Mouse (Mus musculus) forebrain, embryonic 12.5 days (tissue): ENCODE data around the gene Galm. TPM values are rescaled to one million over a fixed set of nuclear protein-coding genes. Genes with fewer than 3 reads are reported as not detected.
"Not testable (repeated sequence)": the region's sequence is repeated elsewhere in the genome, so short reads cannot be mapped to it uniquely, and the experiment has no call there.

Source experiments
- ATAC-seq: fragments of 200-750 bp; cut with Nextera tagmentation; 2 replicates; pipeline ENCODE4 v1.8.0; 2017; ENCODE audit warnings: moderate TSS enrichment; ENCODE audit not compliant: low FRiP score
- H3K27ac ChIP-seq: fragments of 300-500 bp; sonication (generic); 2 replicates; pipeline ENCODE4 v1.5.1; 2016; ENCODE audit warnings: mild to moderate bottlenecking
- H3K27me3 ChIP-seq: fragments of 300-500 bp; sonication (generic); 2 replicates; pipeline ENCODE4 v1.6.1; 2016; ENCODE audit warnings: mild to moderate bottlenecking
- H3K36me3 ChIP-seq: fragments of 300-500 bp; sonication (generic); replicated peaks from 2 replicates; pipeline ENCODE4 v1.6.1; 2016; ENCODE audit warnings: mild to moderate bottlenecking
- H3K4me1 ChIP-seq: fragments of 300-500 bp; sonication (generic); 2 replicates; pipeline ENCODE4 v1.6.1; 2016
- H3K4me2 ChIP-seq: fragments of 300-500 bp; sonication (generic); 2 replicates; pipeline ENCODE4 v1.6.1; 2016; ENCODE audit warnings: mild to moderate bottlenecking, moderate library complexity
- H3K4me3 ChIP-seq: fragments of 300-500 bp; sonication (generic); replicated peaks from 2 replicates; pipeline ENCODE4 v1.5.1; 2016; ENCODE audit warnings: mild to moderate bottlenecking
- H3K9ac ChIP-seq: fragments of 300-500 bp; sonication (generic); 2 replicates; pipeline ENCODE4 v1.6.1; 2016; ENCODE audit warnings: mild to moderate bottlenecking
- H3K9me3 ChIP-seq: fragments of 300-500 bp; sonication (generic); 2 replicates; pipeline ENCODE4 v1.6.1; 2016
- WGBS: fragments of 180-500 bp; shearing (Covaris S2); methylation state at CpG from one replicate; pipeline ENCODE4 v1.1.7; 2016; 5-methylcytosine and 5-hydroxymethylcytosine counted together
- polyA plus RNA-seq: library from polyadenylated mRNA; unstranded; fragments of >200 nt; fragmentation: Nextera tagmentation; extraction: Ambion mirVana; gene quantifications from 2 replicates; pipeline ENCODE4 v1.2.1, GENCODE M21; 2016

The Galm gene
- polyA plus RNA-seq, 1 experiment from 2014 or later = 9.6 TPM

DNA sequence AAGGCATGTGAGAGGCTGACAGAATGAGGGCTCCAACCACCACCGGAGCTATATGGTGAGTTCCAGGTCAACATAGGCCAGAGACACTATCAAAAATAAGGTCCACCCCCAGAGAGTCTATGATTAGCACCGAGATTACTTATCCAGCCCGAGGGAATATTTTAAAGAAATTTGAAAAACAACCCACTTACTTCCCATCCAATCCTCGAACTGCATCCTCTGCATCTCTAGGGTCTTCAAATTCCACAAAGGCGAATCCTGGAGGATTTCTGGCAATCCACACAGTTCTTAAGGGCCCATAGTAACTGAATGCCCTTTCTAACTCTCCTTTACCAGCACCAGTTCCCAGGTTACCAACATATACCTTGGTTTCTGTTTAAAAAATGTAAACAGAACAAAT lies 78.4 kb downstream of the Galm start:
- Histone ChIP-seq H3K4me2 (peak overlapping the region; percentile 84), H3K27ac (no peak overlapping the region), H3K9me3 (no peaks in the 10 kb centered on the region), H3K36me3 (peaks cover 38% of the 10 kb centered on the region), H3K27me3 (no peaks in the 10 kb centered on the region), H3K9ac (peak overlapping the region; percentile 98), H3K4me1 (peaks cover 20% of the 10 kb centered on the region), H3K4me3 (peak overlapping the region; percentile 96)
- WGBS = 35% methylated on average over 5 of the region's 5 CpGs
- ATAC-seq = no peak

GRCm38 (mm10) chr17:80206301-80206670 lies 79.0 kb downstream of the Galm start:
- Histone ChIP-seq H3K4me2 (peak overlapping the region; percentile 84), H3K4me1 (peaks cover 20% of the 10 kb centered on the region), H3K9me3 (no peaks in the 10 kb centered on the region), H3K4me3 (peak overlapping the region; percentile 96), H3K36me3 (peaks cover 34% of the 10 kb centered on the region), H3K27ac (peak overlapping the region; percentile 99), H3K27me3 (no peaks in the 10 kb centered on the region), H3K9ac (peak overlapping the region; percentile 98)
- under 1% methylated on average over 36 of the region's 36 CpGs for WGBS
- peak; percentile 77 for ATAC-seq

- Histone ChIP-seq H3K27ac (peak within 1 kb of the TSS; percentile 99), H3K9ac (peak within 1 kb of the TSS; percentile 98), H3K4me3 (peak within 1 kb of the TSS; percentile 96), H3K27me3 (no peaks in the 10 kb centered on the region), H3K36me3 (peaks cover 28% of the 10 kb centered on the region), H3K9me3 (no peaks in the 10 kb centered on the region), H3K4me2 (peak within 1 kb of the TSS; percentile 84), H3K4me1 (peaks cover 20% of the 10 kb centered on the region)
- under 1% methylated on average over 89 of the region's 95 CpGs for WGBS
- ATAC-seq = peak; percentile 94
Observed at GRCm38 (mm10) chr17:80206671-80207581, 79.7 kb downstream of the Galm start, which contains the start of the genes Srsf7 and Ttc39d. Gene Srsf7 (minus strand): TSS chr17:80207307. Gene Ttc39d (plus strand): TSS chr17:80207460.

GRCm38 (mm10) chr17:80213998-80214397 lies 86.7 kb downstream of the Galm start:
- ATAC-seq, H3K27ac ChIP-seq, H3K36me3 ChIP-seq, H3K4me2 ChIP-seq, H3K4me3 ChIP-seq, H3K27me3 ChIP-seq, H3K9me3 ChIP-seq, H3K4me1 ChIP-seq, H3K9ac ChIP-seq: not testable (repeated sequence)
- whole genome bisulfite sequencing = 91% methylated on average over 4 of the region's 4 CpGs

GRCm38 (mm10) chr17:80220131-80220530 lies 92.9 kb downstream of the Galm start:
- ATAC-seq = no peak
- WGBS = 78% methylated on average over 2 of the region's 2 CpGs

DNA sequence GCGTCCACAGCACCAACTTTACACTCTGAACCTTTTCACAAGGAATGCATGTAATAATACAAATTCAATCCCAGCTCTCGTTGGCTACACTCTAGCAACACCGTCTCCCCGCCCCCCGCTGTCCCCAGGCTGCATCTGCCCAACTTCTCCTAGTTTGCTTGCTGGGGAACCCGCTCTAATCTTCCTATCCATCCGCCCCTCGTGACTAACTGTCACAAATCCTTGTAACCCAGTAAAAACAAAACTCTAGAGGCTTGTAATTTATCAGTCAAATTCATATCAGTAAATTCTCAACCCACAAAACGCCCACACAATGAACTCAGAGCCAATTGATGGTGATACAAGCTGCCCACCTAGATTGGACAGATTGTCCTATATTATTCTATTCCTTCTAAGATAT lies 93.9 kb downstream of the Galm start:
- no peaks in the 10 kb centered on the region for H3K27me3 ChIP-seq
- H3K36me3 ChIP-seq = no peaks in the 10 kb centered on the region
- ATAC-seq = no peak
- no peaks in the 10 kb centered on the region for H3K9me3 ChIP-seq
- H3K4me1 ChIP-seq = peaks cover 9% of the 10 kb centered on the region
- no peak overlapping the region for H3K27ac ChIP-seq
- 70% methylated on average over 9 of the region's 9 CpGs for WGBS
- no peak overlapping the region for H3K4me2 ChIP-seq
- H3K9ac ChIP-seq = no peak overlapping the region
- H3K4me3 ChIP-seq = no peak overlapping the region

More at GRCm38 (mm10) chr17:80220131-80220530, 92.9 kb downstream of the Galm start:
- H3K9ac ChIP-seq = no peak overlapping the region
- H3K9me3 ChIP-seq = no peaks in the 10 kb centered on the region
- no peak overlapping the region for H3K4me2 ChIP-seq
- no peak overlapping the region for H3K27ac ChIP-seq
- no peak overlapping the region for H3K4me3 ChIP-seq
- H3K4me1 ChIP-seq = peaks cover 5% of the 10 kb centered on the region
- H3K27me3 ChIP-seq = no peaks in the 10 kb centered on the region
- H3K36me3 ChIP-seq = no peaks in the 10 kb centered on the region

- Histone ChIP-seq H3K4me1 (peaks cover 9% of the 10 kb centered on the region), H3K9ac (no peak overlapping the region), H3K4me2 (no peak overlapping the region), H3K4me3 (no peak overlapping the region), H3K36me3 (no peaks in the 10 kb centered on the region), H3K27ac (no peak overlapping the region), H3K27me3 (no peaks in the 10 kb centered on the region), H3K9me3 (no peaks in the 10 kb centered on the region)
- no peak for ATAC-seq
- 69% methylated on average over 3 of the region's 3 CpGs for WGBS
Observed at GRCm38 (mm10) chr17:80221890-80222628, 94.8 kb downstream of the Galm start.

GRCm38 (mm10) chr17:80223829-80224228 lies 96.6 kb downstream of the Galm start:
- Histone ChIP-seq H3K4me1 (peaks cover 9% of the 10 kb centered on the region), H3K4me3 (peak overlapping the region; percentile 58), H3K36me3 (peaks cover 10% of the 10 kb centered on the region; the same call in 1 of the 2 replicates), H3K4me2 (peak overlapping the region; percentile 73), H3K9ac (peak overlapping the region; percentile 72; the same call in 1 of the 2 replicates), H3K27me3 (no peaks in the 10 kb centered on the region), H3K9me3 (no peaks in the 10 kb centered on the region), H3K27ac (peak overlapping the region; percentile 85; the same call in 1 of the 2 replicates)
- WGBS = 8% methylated on average over 9 of the region's 9 CpGs
- peak; percentile 54 for ATAC-seq

DNA sequence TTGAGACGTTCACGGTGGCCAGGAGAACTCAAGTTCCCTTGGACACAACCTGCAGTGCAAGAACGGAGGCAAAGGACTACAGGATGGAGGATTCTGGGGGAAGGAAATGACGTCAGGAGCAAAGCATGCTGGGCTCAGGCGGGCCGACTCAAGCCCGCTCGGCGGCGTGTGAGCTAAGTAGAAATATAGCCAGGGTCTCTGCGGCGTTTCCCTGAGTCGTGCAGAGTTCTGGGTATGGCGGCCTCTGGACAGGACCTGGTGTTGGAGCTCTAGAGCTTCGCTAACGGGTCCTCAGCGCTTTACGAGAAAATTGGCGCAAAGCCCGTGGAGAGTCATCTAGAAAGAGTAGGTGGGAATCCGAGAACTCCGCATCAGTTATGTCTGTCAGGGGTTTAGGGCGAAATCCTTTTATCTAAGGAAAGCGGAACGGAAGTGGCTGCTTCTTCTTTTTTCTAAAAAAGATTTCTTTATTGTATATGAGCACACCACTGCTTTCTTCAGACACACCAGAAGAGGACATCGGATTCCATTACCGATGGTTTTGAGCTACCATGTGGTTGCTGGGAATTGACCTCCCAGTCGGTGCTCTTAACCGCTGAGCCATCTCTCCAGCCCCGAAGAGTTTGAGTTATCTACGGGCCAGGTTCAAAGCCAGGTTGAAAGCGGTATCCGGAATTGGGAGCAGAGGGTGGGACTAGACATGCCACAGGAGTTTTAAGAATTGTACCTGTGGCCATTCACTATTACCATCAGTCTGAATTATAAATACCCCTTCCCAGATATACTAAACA lies 97.2 kb downstream of the Galm start, which contains the start of gene Gemin6:
Gene Gemin6 (plus strand): TSS at position 116 of the 791 bp plus-strand sequence.
- under 1% methylated on average over 33 of the region's 33 CpGs for WGBS

GRCm38 (mm10) chr17:80225142-80225541 lies 97.9 kb downstream of the Galm start:
- Histone ChIP-seq H3K36me3 (peaks cover 15% of the 10 kb centered on the region; the same call in 1 of the 2 replicates), H3K9ac (peak overlapping the region; percentile 72), H3K4me2 (peak overlapping the region; percentile 73), H3K4me3 (peak overlapping the region; percentile 58)
- not testable (repeated sequence) for H3K27me3 ChIP-seq, H3K27ac ChIP-seq, H3K4me1 ChIP-seq, H3K9me3 ChIP-seq
- peak; percentile 4; the same call in 1 of the 2 replicates for ATAC-seq
- 59% methylated on average over 5 of the region's 5 CpGs for WGBS

More for the DNA sequence above, 97.2 kb downstream of the Galm start, which contains the start of gene Gemin6:
- ATAC-seq = peak; percentile 96
- H3K27ac ChIP-seq = peak within 1 kb of the TSS; percentile 85
- peaks cover 9% of the 10 kb centered on the region for H3K4me1 ChIP-seq
- H3K9me3 ChIP-seq = no peaks in the 10 kb centered on the region
- H3K4me2 ChIP-seq = peak within 1 kb of the TSS; percentile 73
- H3K27me3 ChIP-seq = no peaks in the 10 kb centered on the region
- peak within 1 kb of the TSS; percentile 58 for H3K4me3 ChIP-seq
- H3K36me3 ChIP-seq = peaks cover 15% of the 10 kb centered on the region; the same call in 1 of the 2 replicates
- H3K9ac ChIP-seq = peak within 1 kb of the TSS; percentile 72

GRCm38 (mm10) chr17:80229396-80229795 lies 102.1 kb downstream of the Galm start:
- 94% methylated on average over 2 of the region's 2 CpGs for WGBS
- Histone ChIP-seq H3K9ac (no peak overlapping the region), H3K27ac (no peak overlapping the region), H3K4me1 (peaks cover 9% of the 10 kb centered on the region), H3K4me3 (no peak overlapping the region), H3K27me3 (no peaks in the 10 kb centered on the region), H3K4me2 (no peak overlapping the region), H3K36me3 (peaks cover 15% of the 10 kb centered on the region; the same call in 1 of the 2 replicates), H3K9me3 (no peaks in the 10 kb centered on the region)
- no peak for ATAC-seq
